Mouse (Mus musculus): ENCODE results near the gene Dera.

DNA sequence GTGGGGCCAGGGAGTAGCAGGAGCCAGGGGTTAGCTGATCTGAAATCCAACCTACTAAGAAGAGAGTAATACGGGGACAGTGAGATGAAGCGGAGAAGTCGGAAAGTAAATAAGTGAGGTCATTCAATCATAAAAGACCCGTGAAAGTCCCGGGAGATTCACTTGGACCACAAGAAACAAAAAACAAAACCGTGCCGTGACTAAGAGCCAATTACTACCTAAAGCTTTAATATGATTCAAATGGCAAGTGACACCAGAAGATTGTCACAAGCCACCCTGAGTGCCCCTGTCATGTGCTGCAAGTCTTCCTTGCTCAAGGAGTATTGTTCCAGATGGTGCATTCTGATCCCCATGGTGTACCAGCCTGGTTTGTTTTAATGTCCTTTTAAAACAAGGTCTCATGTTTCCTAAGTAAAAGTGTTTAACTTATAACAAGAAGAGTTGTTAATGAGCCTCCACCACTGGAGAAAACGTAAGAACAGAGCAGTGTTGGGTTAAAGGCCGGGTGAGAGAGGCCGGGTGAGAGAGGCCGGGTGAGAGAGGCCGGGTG, 49.2 kb downstream of the Dera start:
- no peak for TF ChIP-seq CTCF (IDR thresholded peaks at IDR 0.05; ENCODE audit: low read depth)
- no peak for TF ChIP-seq EP300 (IDR thresholded peaks at IDR 0.05; ENCODE audit: low read depth)
